Mouse (Mus musculus) midbrain, embryonic 16.5 days (tissue): ENCODE measurements around the gene Corin. TPM values are rescaled to one million over a fixed set of nuclear protein-coding genes. Genes with fewer than 3 reads are reported as not detected.

Experiments
- ATAC-seq: fragments of 200-750 bp; cut with Nextera tagmentation; 2 replicates; pipeline ENCODE4 v1.8.0; 2017; ENCODE audit warnings: moderate TSS enrichment
- H3K27ac ChIP-seq: fragments of 300-500 bp; sonication (generic); 2 replicates; pipeline ENCODE4 v1.5.1; 2014; ENCODE audit warnings: mild to moderate bottlenecking, low read length, mixed read lengths
- H3K27me3 ChIP-seq: fragments of 300-500 bp; sonication (generic); 2 replicates; pipeline ENCODE4 v1.6.1; 2014; ENCODE audit warnings: low read depth, low read length, mixed read lengths; ENCODE audit not compliant: control insufficient read depth, insufficient read depth
- H3K36me3 ChIP-seq: fragments of 300-500 bp; sonication (generic); 2 replicates; pipeline ENCODE4 v1.6.1; 2014; ENCODE audit warnings: mild to moderate bottlenecking, low read length, moderate library complexity, mixed read lengths; ENCODE audit not compliant: control insufficient read depth, insufficient read depth
- H3K4me1 ChIP-seq: fragments of 300-500 bp; sonication (generic); 2 replicates; pipeline ENCODE4 v1.6.1; 2014; ENCODE audit warnings: mild to moderate bottlenecking, low read length, mixed read lengths; ENCODE audit not compliant: control insufficient read depth, insufficient read depth
- H3K4me2 ChIP-seq: fragments of 300-500 bp; sonication (generic); 2 replicates; pipeline ENCODE4 v1.6.1; 2014; ENCODE audit warnings: mild to moderate bottlenecking, low read length, mixed read lengths
- H3K4me3 ChIP-seq: fragments of 300-500 bp; sonication (generic); 2 replicates; pipeline ENCODE4 v1.5.1; 2014; ENCODE audit warnings: low read depth, mild to moderate bottlenecking, low read length, moderate library complexity, mixed read lengths
- H3K9ac ChIP-seq: fragments of 300-500 bp; sonication (generic); 2 replicates; pipeline ENCODE4 v1.6.1; 2014; ENCODE audit warnings: low read depth, low read length, mixed read lengths
- H3K9me3 ChIP-seq: fragments of 300-500 bp; sonication (generic); replicated peaks from 2 replicates; pipeline ENCODE4 v1.6.1; 2014; ENCODE audit warnings: mild to moderate bottlenecking, low read length, mixed read lengths; ENCODE audit not compliant: control insufficient read depth, poor library complexity, severe bottlenecking
- WGBS: fragments of 180-500 bp; shearing (Covaris S2); extraction: QIAGEN DNeasy Blood & Tissue Kit; methylation state at CpG from one replicate; pipeline ENCODE4 v1.1.7; 2014; 5-methylcytosine and 5-hydroxymethylcytosine counted together
- polyA plus RNA-seq: library from polyadenylated mRNA; unstranded; fragments of >200 nt; fragmentation: Nextera tagmentation; extraction: Ambion mirVana; gene quantifications from 2 replicates; pipeline ENCODE4 v1.2.1, GENCODE M21; 2015

The Corin gene
- polyA plus RNA-seq, 1 experiment from 2014 or later = 0.93 TPM

GRCm38 (mm10) chr5:72330648-72331047 is 173.6 kb downstream of the Corin start:
- Histone ChIP-seq H3K27ac (no peak overlapping the region), H3K9ac (no peak overlapping the region), H3K4me1 (no peaks in the 10 kb centered on the region; the same call in 1 of the 2 replicates), H3K4me3 (no peak overlapping the region), H3K4me2 (no peak overlapping the region), H3K27me3 (no peaks in the 10 kb centered on the region), H3K36me3 (no peaks in the 10 kb centered on the region), H3K9me3 (no peaks in the 10 kb centered on the region)
- no peak for ATAC-seq
- WGBS = 42% methylated on average over 11 of the region's 11 CpGs

DNA sequence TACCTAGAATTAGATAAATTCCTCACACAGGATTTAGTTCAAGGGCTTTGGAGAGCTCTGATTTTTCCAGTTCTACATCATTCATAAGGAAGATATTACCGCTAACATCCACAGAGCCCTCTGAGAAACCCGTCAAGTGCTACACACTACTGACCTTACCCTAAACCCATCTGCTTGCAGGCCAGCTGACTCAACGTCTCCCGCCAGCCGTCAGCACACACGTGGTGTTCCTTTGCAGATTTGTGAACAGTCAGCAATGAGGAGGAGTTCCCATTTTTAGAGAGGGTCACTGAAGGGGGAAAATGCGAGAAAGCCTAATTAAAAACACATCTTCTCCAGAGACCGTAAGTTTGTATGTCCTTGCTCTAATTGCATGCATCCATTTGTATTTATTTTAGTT is 174.8 kb downstream of the Corin start:
- Histone ChIP-seq H3K27me3 (no peaks in the 10 kb centered on the region), H3K9me3 (no peaks in the 10 kb centered on the region), H3K4me1 (no peaks in the 10 kb centered on the region; the same call in 1 of the 2 replicates), H3K4me3 (no peak overlapping the region), H3K9ac (no peak overlapping the region), H3K36me3 (no peaks in the 10 kb centered on the region), H3K4me2 (no peak overlapping the region), H3K27ac (no peak overlapping the region)
- WGBS = 57% methylated on average over 8 of the region's 8 CpGs
- no peak for ATAC-seq

DNA sequence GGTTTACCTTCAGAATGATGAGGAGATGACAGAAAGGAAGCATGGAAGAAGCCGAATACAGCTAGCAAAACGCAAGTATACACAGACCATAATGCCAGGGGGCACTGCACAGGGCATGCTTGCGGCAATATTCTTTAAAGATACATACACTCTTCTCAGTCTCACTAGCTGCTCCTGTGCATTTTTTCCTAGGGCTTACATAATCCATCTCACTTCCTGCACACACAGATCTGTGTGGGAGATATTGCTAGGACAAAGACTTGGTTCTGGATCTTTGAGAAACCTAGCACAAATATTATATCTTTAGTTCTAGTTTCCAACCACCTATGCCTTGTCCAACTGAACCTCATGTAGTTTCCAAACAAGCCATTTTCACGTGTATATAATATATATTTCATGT is 189.0 kb downstream of the Corin start:
- Histone ChIP-seq H3K4me2 (no peak overlapping the region), H3K4me3 (no peak overlapping the region), H3K9ac (no peak overlapping the region), H3K27ac (no peak overlapping the region), H3K4me1 (no peaks in the 10 kb centered on the region), H3K36me3 (no peaks in the 10 kb centered on the region), H3K27me3 (no peaks in the 10 kb centered on the region), H3K9me3 (no peaks in the 10 kb centered on the region)
- 84% methylated on average over 4 of the region's 4 CpGs for WGBS
- no peak for ATAC-seq

DNA sequence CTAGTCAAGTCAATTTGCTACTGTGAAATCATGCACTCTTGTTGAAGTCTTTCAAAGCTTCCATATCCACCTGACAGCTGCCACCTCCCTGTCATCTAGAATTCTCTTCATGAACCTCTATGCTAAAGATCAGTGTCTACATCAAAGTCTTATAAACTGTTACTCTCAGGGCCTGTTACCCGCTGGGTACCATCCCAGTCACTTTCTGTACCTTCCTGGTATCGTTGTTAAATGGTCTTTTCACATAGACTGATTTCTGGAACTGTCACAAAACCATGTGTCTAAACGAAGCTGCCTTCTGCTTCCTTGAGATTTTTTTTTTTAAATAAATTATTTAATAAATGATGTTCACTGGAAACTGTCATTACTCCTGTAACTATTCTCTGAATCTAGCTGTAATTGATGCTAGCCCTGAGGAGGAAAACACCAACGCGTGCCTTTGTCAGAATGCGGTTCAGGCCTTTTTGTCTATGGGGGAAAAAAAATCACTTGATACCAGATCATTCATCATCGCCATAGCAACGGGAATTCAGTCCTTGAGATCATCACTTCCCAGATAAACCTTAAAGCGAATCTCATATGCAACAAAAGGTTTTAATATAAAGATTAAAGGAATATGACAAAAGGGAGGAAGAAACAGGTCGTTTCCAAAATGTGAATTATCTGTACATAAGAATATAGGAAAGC is 205.7 kb downstream of the Corin start:
- no peak overlapping the region for H3K9ac ChIP-seq
- WGBS = 31% methylated on average over 10 of the region's 10 CpGs
- H3K4me3 ChIP-seq = no peak overlapping the region
- no peaks in the 10 kb centered on the region for H3K9me3 ChIP-seq
- peaks cover 11% of the 10 kb centered on the region for H3K4me1 ChIP-seq
- peak; percentile 77 for ATAC-seq
- H3K4me2 ChIP-seq = no peak overlapping the region
- peaks cover 2% of the 10 kb centered on the region; the same call in 1 of the 2 replicates for H3K36me3 ChIP-seq
- peak overlapping the region; percentile 56 for H3K27ac ChIP-seq
- H3K27me3 ChIP-seq = no peaks in the 10 kb centered on the region

- Histone ChIP-seq H3K27ac (no peak overlapping the region), H3K4me2 (no peak overlapping the region), H3K4me3 (no peak overlapping the region), H3K4me1 (no peaks in the 10 kb centered on the region), H3K9ac (no peak overlapping the region), H3K9me3 (no peaks in the 10 kb centered on the region), H3K27me3 (no peaks in the 10 kb centered on the region), H3K36me3 (peaks cover 5% of the 10 kb centered on the region)
- 97% methylated on average over 3 of the region's 3 CpGs for WGBS
- no peak for ATAC-seq
Measured at GRCm38 (mm10) chr5:72285077-72285476, 219.2 kb downstream of the Corin start.

DNA sequence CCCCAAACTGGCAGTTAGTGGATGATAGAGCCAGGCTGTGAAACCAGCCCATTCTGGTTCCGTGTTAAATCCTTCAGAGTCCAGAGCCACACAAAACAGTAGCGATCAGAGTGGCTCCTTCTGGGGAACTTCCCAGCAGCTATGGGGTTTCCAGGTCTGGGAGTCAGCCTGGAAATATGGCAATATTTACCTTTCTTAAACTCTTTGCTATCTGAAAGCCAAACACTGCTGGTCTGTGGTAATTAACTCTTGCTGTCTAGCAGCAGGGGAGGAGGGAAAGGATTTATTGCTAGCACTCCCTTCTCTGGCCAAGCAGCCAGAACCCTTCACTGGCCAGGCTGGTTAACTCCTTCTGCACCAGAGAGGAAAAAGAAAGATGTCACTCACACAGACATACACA is 221.4 kb downstream of the Corin start:
- H3K4me1 ChIP-seq = no peaks in the 10 kb centered on the region
- no peaks in the 10 kb centered on the region for H3K27me3 ChIP-seq
- H3K4me2 ChIP-seq = no peak overlapping the region
- no peaks in the 10 kb centered on the region for H3K9me3 ChIP-seq
- H3K9ac ChIP-seq = no peak overlapping the region
- no peak for ATAC-seq
- H3K27ac ChIP-seq = no peak overlapping the region
- 53% methylated on average over 2 of the region's 2 CpGs for WGBS
- no peaks in the 10 kb centered on the region for H3K36me3 ChIP-seq
- H3K4me3 ChIP-seq = no peak overlapping the region

DNA sequence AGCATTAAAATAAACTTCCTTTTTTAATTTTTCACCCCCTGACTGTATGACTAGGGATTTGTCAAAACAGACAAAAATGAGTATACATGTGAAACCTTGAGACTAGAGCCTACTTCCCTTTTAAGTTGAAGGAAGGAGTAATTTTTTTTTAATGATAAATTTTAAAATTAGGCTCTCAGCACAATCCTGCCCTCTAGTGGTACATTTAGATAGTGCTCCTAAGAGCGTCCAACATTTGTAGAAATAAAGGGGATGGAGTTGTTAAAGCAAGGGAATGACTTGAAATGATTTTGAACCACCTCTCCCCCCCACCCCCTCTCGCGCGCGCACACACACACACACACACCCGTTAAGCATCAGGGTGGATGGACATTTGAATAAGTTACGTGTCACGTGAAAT is 234.6 kb downstream of the Corin start:
- H3K9ac ChIP-seq = no peak overlapping the region
- no peak overlapping the region for H3K27ac ChIP-seq
- 49% methylated on average over 8 of the region's 8 CpGs for WGBS
- peaks cover 3% of the 10 kb centered on the region; the same call in 1 of the 2 replicates for H3K36me3 ChIP-seq
- no peaks in the 10 kb centered on the region for H3K27me3 ChIP-seq
- H3K9me3 ChIP-seq = no peaks in the 10 kb centered on the region
- peak; percentile 51 for ATAC-seq
- no peak overlapping the region for H3K4me2 ChIP-seq
- peaks cover 2% of the 10 kb centered on the region; the same call in 1 of the 2 replicates for H3K4me1 ChIP-seq
- no peak overlapping the region for H3K4me3 ChIP-seq

GRCm38 (mm10) chr5:72269204-72269603 is 235.1 kb downstream of the Corin start:
- ATAC-seq = no peak; the same call in 1 of the 2 replicates
- Histone ChIP-seq H3K27me3 (no peaks in the 10 kb centered on the region), H3K9ac (no peak overlapping the region), H3K9me3 (no peaks in the 10 kb centered on the region), H3K4me3 (no peak overlapping the region), H3K36me3 (peaks cover 3% of the 10 kb centered on the region; the same call in 1 of the 2 replicates), H3K4me2 (no peak overlapping the region), H3K4me1 (peaks cover 2% of the 10 kb centered on the region; the same call in 1 of the 2 replicates), H3K27ac (no peak overlapping the region)
- WGBS = 76% methylated on average over 10 of the region's 10 CpGs

- Histone ChIP-seq H3K4me1 (peaks cover 2% of the 10 kb centered on the region; the same call in 1 of the 2 replicates), H3K27ac (no peak overlapping the region), H3K27me3 (no peaks in the 10 kb centered on the region), H3K9me3 (no peaks in the 10 kb centered on the region), H3K9ac (no peak overlapping the region), H3K4me3 (no peak overlapping the region), H3K4me2 (no peak overlapping the region), H3K36me3 (peaks cover 3% of the 10 kb centered on the region; the same call in 1 of the 2 replicates)
- WGBS = 98% methylated on average over 7 of the region's 7 CpGs
- ATAC-seq = no peak
Measured at GRCm38 (mm10) chr5:72266955-72267535, 237.2 kb downstream of the Corin start.
